Mouse (Mus musculus) heart, embryonic 13.5 days (tissue): ENCODE measurements around the gene Thy1. TPM values are rescaled to one million over a fixed set of nuclear protein-coding genes. Genes with fewer than 3 reads are reported as not detected.

Source experiments
- ATAC-seq: fragments of 200-750 bp; cut with Nextera tagmentation; 2 replicates; pipeline ENCODE4 v1.8.0; 2017; ENCODE audit warnings: moderate TSS enrichment; ENCODE audit not compliant: insufficient number of reproducible peaks, low FRiP score, low TSS enrichment; ENCODE audit errors: extremely low read depth
- H3K27ac ChIP-seq: fragments of 300-500 bp; sonication (generic); replicated peaks from 2 replicates; pipeline ENCODE4 v1.5.1; 2015; ENCODE audit warnings: moderate library complexity, mild to moderate bottlenecking, inconsistent platforms
- H3K27me3 ChIP-seq: fragments of 300-500 bp; sonication (generic); replicated peaks from 2 replicates; pipeline ENCODE4 v1.6.1; 2015; ENCODE audit warnings: mild to moderate bottlenecking, inconsistent platforms
- H3K36me3 ChIP-seq: fragments of 300-500 bp; sonication (generic); 2 replicates; pipeline ENCODE4 v1.6.1; 2015; ENCODE audit warnings: mild to moderate bottlenecking, inconsistent platforms
- H3K4me1 ChIP-seq: fragments of 300-500 bp; sonication (generic); 2 replicates; pipeline ENCODE4 v1.6.1; 2015; ENCODE audit warnings: inconsistent platforms
- H3K4me2 ChIP-seq: fragments of 300-500 bp; sonication (generic); 2 replicates; pipeline ENCODE4 v1.6.1; 2015; ENCODE audit warnings: inconsistent platforms, mild to moderate bottlenecking, moderate library complexity
- H3K4me3 ChIP-seq: fragments of 300-500 bp; sonication (generic); 2 replicates; pipeline ENCODE4 v1.5.1; 2015; ENCODE audit warnings: moderate library complexity, mild to moderate bottlenecking, inconsistent platforms
- H3K9ac ChIP-seq: fragments of 300-500 bp; sonication (generic); 2 replicates; pipeline ENCODE4 v1.6.1; 2015; ENCODE audit warnings: inconsistent platforms, mild to moderate bottlenecking, moderate library complexity
- H3K9me3 ChIP-seq: fragments of 300-500 bp; sonication (generic); 2 replicates; pipeline ENCODE4 v1.6.1; 2016; ENCODE audit warnings: inconsistent platforms
- WGBS: fragments of 180-500 bp; shearing (Covaris S2); methylation state at CpG from one replicate; pipeline ENCODE4 v1.1.7; 2015; ENCODE audit warnings: mixed read lengths; 5-methylcytosine and 5-hydroxymethylcytosine counted together
- polyA plus RNA-seq: library from polyadenylated mRNA; unstranded; fragments of >200 nt; fragmentation: Nextera tagmentation; extraction: Ambion mirVana; gene quantifications from 2 replicates; pipeline ENCODE4 v1.2.1, GENCODE M21; 2015

Gene Thy1
- 0.47 and 0.98 TPM in 2 replicates for polyA plus RNA-seq

GRCm38 (mm10) chr9:44042836-44043707 lies at the start of gene Thy1:
Gene Thy1 (plus strand): TSS chr9:44043384.
- Histone ChIP-seq H3K27ac (no peak within 1 kb of the TSS), H3K27me3 (peaks cover 69% of the 10 kb centered on the region), H3K4me2 (peak within 1 kb of the TSS; percentile 72), H3K36me3 (no peaks in the 10 kb centered on the region), H3K4me1 (peaks cover 18% of the 10 kb centered on the region), H3K4me3 (peak within 1 kb of the TSS; percentile 47), H3K9ac (peak within 1 kb of the TSS; percentile 61), H3K9me3 (no peaks in the 10 kb centered on the region)
- ATAC-seq, result no peak
- WGBS, result under 1% methylated on average over 30 of the region's 30 CpGs

GRCm38 (mm10) chr9:43997681-43998080 lies 45.5 kb upstream of the Thy1 start:
- Histone ChIP-seq H3K36me3 (no peaks in the 10 kb centered on the region), H3K9me3 (no peaks in the 10 kb centered on the region), H3K4me1 (peaks cover 14% of the 10 kb centered on the region), H3K27ac (no peak overlapping the region), H3K27me3 (0 out of 2 replicates have a peak, but pooled peaks cover 7% of the 10 kb centered on the region), H3K9ac (no peak overlapping the region), H3K4me2 (no peak overlapping the region), H3K4me3 (no peak overlapping the region)
- ATAC-seq, result no peak
- WGBS, result 63% methylated on average over 2 of the region's 2 CpGs

- H3K27me3 ChIP-seq, result 0 out of 2 replicates have a peak, but pooled peaks cover 7% of the 10 kb centered on the region
- H3K9me3 ChIP-seq, result no peaks in the 10 kb centered on the region
- no peak for ATAC-seq
- no peaks in the 10 kb centered on the region for H3K36me3 ChIP-seq
- no peak overlapping the region for H3K9ac ChIP-seq
- peaks cover 3% of the 10 kb centered on the region for H3K4me1 ChIP-seq
- no peak overlapping the region for H3K27ac ChIP-seq
- H3K4me2 ChIP-seq, result no peak overlapping the region
- H3K4me3 ChIP-seq, result no peak overlapping the region
- 72% methylated on average over 4 of the region's 4 CpGs for WGBS
Measured at GRCm38 (mm10) chr9:43998851-43999250, 44.3 kb upstream of the Thy1 start.

- WGBS, result 65% methylated on average over 3 of the region's 3 CpGs
- Histone ChIP-seq H3K9ac (no peak overlapping the region), H3K9me3 (no peaks in the 10 kb centered on the region), H3K36me3 (no peaks in the 10 kb centered on the region), H3K4me2 (no peak overlapping the region), H3K4me3 (no peak overlapping the region), H3K27ac (no peak overlapping the region), H3K27me3 (no peaks in the 10 kb centered on the region), H3K4me1 (no peaks in the 10 kb centered on the region)
- ATAC-seq, result no peak
Measured at GRCm38 (mm10) chr9:44004362-44004761, 38.8 kb upstream of the Thy1 start.

- ATAC-seq, result no peak
- Histone ChIP-seq H3K4me2 (no peak overlapping the region), H3K9ac (no peak overlapping the region), H3K4me3 (no peak overlapping the region), H3K27ac (no peak overlapping the region), H3K27me3 (no peaks in the 10 kb centered on the region), H3K4me1 (no peaks in the 10 kb centered on the region), H3K9me3 (no peaks in the 10 kb centered on the region), H3K36me3 (no peaks in the 10 kb centered on the region)
- WGBS, result 76% methylated on average over 3 of the region's 3 CpGs
Measured at GRCm38 (mm10) chr9:44005305-44005704, 37.9 kb upstream of the Thy1 start.

GRCm38 (mm10) chr9:44007323-44007722 lies 35.9 kb upstream of the Thy1 start:
- 41% methylated on average over 2 of the region's 2 CpGs for WGBS
- Histone ChIP-seq H3K4me2 (no peak overlapping the region), H3K27ac (no peak overlapping the region), H3K4me3 (no peak overlapping the region), H3K4me1 (no peaks in the 10 kb centered on the region), H3K9me3 (no peaks in the 10 kb centered on the region), H3K9ac (no peak overlapping the region), H3K36me3 (no peaks in the 10 kb centered on the region), H3K27me3 (no peaks in the 10 kb centered on the region)
- ATAC-seq, result no peak

- no peaks in the 10 kb centered on the region for H3K27me3 ChIP-seq
- no peaks in the 10 kb centered on the region for H3K9me3 ChIP-seq
- H3K9ac ChIP-seq, result no peak overlapping the region
- no peak overlapping the region for H3K4me3 ChIP-seq
- H3K36me3 ChIP-seq, result no peaks in the 10 kb centered on the region
- H3K4me1 ChIP-seq, result peaks cover 5% of the 10 kb centered on the region; the same call in 1 of the 2 replicates
- no peak overlapping the region for H3K27ac ChIP-seq
- H3K4me2 ChIP-seq, result no peak overlapping the region
- 67% methylated on average over 3 of the region's 3 CpGs for WGBS
- no peak for ATAC-seq
Measured at GRCm38 (mm10) chr9:44007991-44008390, 35.2 kb upstream of the Thy1 start.

- no peak overlapping the region for H3K4me3 ChIP-seq
- no peak overlapping the region for H3K4me2 ChIP-seq
- ATAC-seq, result no peak
- H3K9me3 ChIP-seq, result no peaks in the 10 kb centered on the region
- WGBS, result 60% methylated on average over 3 of the region's 3 CpGs
- no peaks in the 10 kb centered on the region for H3K27me3 ChIP-seq
- no peak overlapping the region for H3K27ac ChIP-seq
- no peak overlapping the region for H3K9ac ChIP-seq
- peaks cover 8% of the 10 kb centered on the region; the same call in 1 of the 2 replicates for H3K4me1 ChIP-seq
- H3K36me3 ChIP-seq, result no peaks in the 10 kb centered on the region
Measured at GRCm38 (mm10) chr9:44010900-44011299, 32.3 kb upstream of the Thy1 start.

- Histone ChIP-seq H3K27me3 (no peaks in the 10 kb centered on the region), H3K9ac (no peak overlapping the region), H3K36me3 (no peaks in the 10 kb centered on the region), H3K9me3 (no peaks in the 10 kb centered on the region), H3K4me1 (peaks cover 8% of the 10 kb centered on the region; the same call in 1 of the 2 replicates), H3K4me3 (no peak overlapping the region), H3K4me2 (no peak overlapping the region), H3K27ac (no peak overlapping the region)
- 64% methylated on average over 5 of the region's 5 CpGs for WGBS
- ATAC-seq, result no peak
Measured at GRCm38 (mm10) chr9:44011668-44012067, 31.5 kb upstream of the Thy1 start.

GRCm38 (mm10) chr9:44012164-44012563 lies 31.0 kb upstream of the Thy1 start:
- Histone ChIP-seq H3K4me3 (no peak overlapping the region), H3K36me3 (no peaks in the 10 kb centered on the region), H3K27ac (no peak overlapping the region), H3K9ac (no peak overlapping the region), H3K4me1 (peaks cover 8% of the 10 kb centered on the region; the same call in 1 of the 2 replicates), H3K4me2 (no peak overlapping the region), H3K27me3 (no peaks in the 10 kb centered on the region), H3K9me3 (no peaks in the 10 kb centered on the region)
- ATAC-seq, result no peak
- 65% methylated on average over 6 of the region's 6 CpGs for WGBS

GRCm38 (mm10) chr9:44012761-44013301 lies 30.4 kb upstream of the Thy1 start:
- WGBS, result 23% methylated on average over 8 of the region's 8 CpGs
- no peak overlapping the region for H3K27ac ChIP-seq
- H3K4me3 ChIP-seq, result no peak overlapping the region
- peaks cover 8% of the 10 kb centered on the region; the same call in 1 of the 2 replicates for H3K4me1 ChIP-seq
- H3K9ac ChIP-seq, result no peak overlapping the region
- no peak; the same call in 1 of the 2 replicates for ATAC-seq
- no peaks in the 10 kb centered on the region for H3K36me3 ChIP-seq
- H3K4me2 ChIP-seq, result no peak overlapping the region
- no peaks in the 10 kb centered on the region for H3K9me3 ChIP-seq
- H3K27me3 ChIP-seq, result no peaks in the 10 kb centered on the region
